Mouse (Mus musculus): ENCODE data around the gene Ildr2.

- TF ChIP-seq POLR2A (IDR thresholded peaks at IDR 0.05; ENCODE audit: insufficient read depth, low read length): no peak
- no peak for TF ChIP-seq CTCF (IDR thresholded peaks at IDR 0.05; ENCODE audit: low read depth, low read length)
- TF ChIP-seq EP300 (IDR thresholded peaks at IDR 0.05; ENCODE audit: insufficient read depth, low read depth, low read length): no peak
Measured at GRCm38 (mm10) chr1:166256302-166256701, 2.4 kb downstream of the Ildr2 start.
